Mouse (Mus musculus) embryonic facial prominence, embryonic 10.5 days (tissue): ENCODE results near the gene Fhl4. TPM values are rescaled to one million over a fixed set of nuclear protein-coding genes. Genes with fewer than 3 reads are reported as not detected.

Experiments
- DNase-seq: peaks from one replicate; pipeline ENCODE4 v3.0.0-alpha.2; 2017; ENCODE audit warnings: low spot score
- H3K27ac ChIP-seq: fragments of 300-500 bp; sonication (generic); replicated peaks from 2 replicates; pipeline ENCODE4 v1.5.1; 2016; ENCODE audit warnings: mild to moderate bottlenecking
- H3K27me3 ChIP-seq: fragments of 300-500 bp; sonication (generic); replicated peaks from 2 replicates; pipeline ENCODE4 v1.6.1; 2016; ENCODE audit warnings: low read depth, mild to moderate bottlenecking; ENCODE audit not compliant: poor library complexity, severe bottlenecking
- H3K36me3 ChIP-seq: fragments of 300-500 bp; sonication (generic); replicated peaks from 2 replicates; pipeline ENCODE4 v1.6.1; 2016; ENCODE audit warnings: mild to moderate bottlenecking, moderate library complexity
- H3K4me1 ChIP-seq: fragments of 300-500 bp; sonication (generic); 2 replicates; pipeline ENCODE4 v1.6.1; 2016
- H3K4me3 ChIP-seq: fragments of 300-500 bp; sonication (generic); 2 replicates; pipeline ENCODE4 v1.5.1; 2016; ENCODE audit warnings: mild to moderate bottlenecking, moderate library complexity
- H3K9me3 ChIP-seq: fragments of 300-500 bp; sonication (generic); 2 replicates; pipeline ENCODE4 v1.6.1; 2016; ENCODE audit warnings: mild to moderate bottlenecking
- WGBS: fragments of 180-500 bp; shearing (Covaris S2); methylation state at CpG from one replicate; pipeline ENCODE4 v1.1.7; 2016; 5-methylcytosine and 5-hydroxymethylcytosine counted together
- polyA plus RNA-seq: library from polyadenylated mRNA; unstranded; fragments of >200 nt; fragmentation: Nextera tagmentation; extraction: Ambion mirVana; gene quantifications from 2 replicates; pipeline ENCODE4 v1.2.1, GENCODE M21; 2016

The Fhl4 gene
- 0.70 and 0.96 TPM in 2 replicates for polyA plus RNA-seq

- WGBS: under 1% methylated on average over 96 of the region's 96 CpGs
- H3K27ac ChIP-seq: peak within 1 kb of the TSS; percentile 96
- peaks cover 25% of the 10 kb centered on the region for H3K4me1 ChIP-seq
- no peaks in the 10 kb centered on the region for H3K9me3 ChIP-seq
- DNase-seq: peak; percentile 98
- no peaks in the 10 kb centered on the region for H3K27me3 ChIP-seq
- peak within 1 kb of the TSS; percentile 99 for H3K4me3 ChIP-seq
- H3K36me3 ChIP-seq: no peaks in the 10 kb centered on the region
These were observed at the start of gene Fhl4, which contains the start of gene Tmem263 for GRCm38 (mm10) chr10:85102247-85103084. Fhl4 (minus strand) TSS chr10:85102495. Tmem263 (plus strand) TSS chr10:85102627.

GRCm38 (mm10) chr10:85149226-85149625 is 46.9 kb upstream of the Fhl4 start:
- H3K4me3 ChIP-seq: no peak overlapping the region
- H3K9me3 ChIP-seq: no peaks in the 10 kb centered on the region
- H3K27me3 ChIP-seq: no peaks in the 10 kb centered on the region
- no peaks in the 10 kb centered on the region for H3K4me1 ChIP-seq
- H3K36me3 ChIP-seq: peaks cover 41% of the 10 kb centered on the region
- no peak overlapping the region for H3K27ac ChIP-seq
- no peak for DNase-seq
- WGBS: 86% methylated on average over 5 of the region's 5 CpGs

GRCm38 (mm10) chr10:85146282-85146681 is 44.0 kb upstream of the Fhl4 start:
- 90% methylated on average over 14 of the region's 14 CpGs for WGBS
- no peaks in the 10 kb centered on the region for H3K27me3 ChIP-seq
- H3K9me3 ChIP-seq: no peaks in the 10 kb centered on the region
- no peak overlapping the region for H3K27ac ChIP-seq
- H3K4me3 ChIP-seq: no peak overlapping the region
- H3K36me3 ChIP-seq: peaks cover 69% of the 10 kb centered on the region
- no peaks in the 10 kb centered on the region for H3K4me1 ChIP-seq
- DNase-seq: no peak

- H3K27ac ChIP-seq: no peak overlapping the region
- H3K4me1 ChIP-seq: no peaks in the 10 kb centered on the region
- 84% methylated on average over 9 of the region's 9 CpGs for WGBS
- no peak for DNase-seq
- H3K36me3 ChIP-seq: peaks cover 57% of the 10 kb centered on the region
- H3K9me3 ChIP-seq: no peaks in the 10 kb centered on the region
- no peak overlapping the region for H3K4me3 ChIP-seq
- no peaks in the 10 kb centered on the region for H3K27me3 ChIP-seq
These were observed 39.2 kb upstream of the Fhl4 start for GRCm38 (mm10) chr10:85141465-85141864.

- Histone ChIP-seq H3K36me3 (peaks cover 33% of the 10 kb centered on the region), H3K27ac (no peak overlapping the region), H3K4me3 (no peak overlapping the region), H3K9me3 (no peaks in the 10 kb centered on the region), H3K4me1 (no peaks in the 10 kb centered on the region), H3K27me3 (no peaks in the 10 kb centered on the region)
- no peak for DNase-seq
- 86% methylated on average over 6 of the region's 6 CpGs for WGBS
These were observed 34.3 kb upstream of the Fhl4 start for GRCm38 (mm10) chr10:85136573-85136972.

- peak overlapping the region; percentile 84 for H3K27ac ChIP-seq
- peak; percentile 29 for DNase-seq
- WGBS: 22% methylated on average over 7 of the region's 7 CpGs
These were observed 26.2 kb upstream of the Fhl4 start for GRCm38 (mm10) chr10:85128453-85128852.

GRCm38 (mm10) chr10:85127395-85128287 is 25.3 kb upstream of the Fhl4 start, which contains the start of gene Mterf2:
Mterf2 (minus strand) TSS chr10:85128027.
- Histone ChIP-seq H3K9me3 (no peaks in the 10 kb centered on the region), H3K27ac (peak within 1 kb of the TSS; percentile 84), H3K27me3 (no peaks in the 10 kb centered on the region), H3K4me1 (peaks cover 15% of the 10 kb centered on the region), H3K4me3 (peak within 1 kb of the TSS; percentile 68), H3K36me3 (peaks cover 43% of the 10 kb centered on the region)
- peak; percentile 92 for DNase-seq
- 8% methylated on average over 20 of the region's 20 CpGs for WGBS

More at GRCm38 (mm10) chr10:85128453-85128852, 26.2 kb upstream of the Fhl4 start:
- Histone ChIP-seq H3K36me3 (peaks cover 41% of the 10 kb centered on the region), H3K4me1 (peaks cover 15% of the 10 kb centered on the region), H3K9me3 (no peaks in the 10 kb centered on the region), H3K4me3 (peak overlapping the region; percentile 68), H3K27me3 (no peaks in the 10 kb centered on the region)

- H3K36me3 ChIP-seq: peaks cover 62% of the 10 kb centered on the region
- H3K4me3 ChIP-seq: no peak overlapping the region
- no peak overlapping the region for H3K27ac ChIP-seq
- H3K4me1 ChIP-seq: peaks cover 15% of the 10 kb centered on the region
- 85% methylated on average over 13 of the region's 13 CpGs for WGBS
- no peak for DNase-seq
- no peaks in the 10 kb centered on the region for H3K9me3 ChIP-seq
- no peaks in the 10 kb centered on the region for H3K27me3 ChIP-seq
These were observed 22.9 kb upstream of the Fhl4 start for GRCm38 (mm10) chr10:85125184-85125583.

- Histone ChIP-seq H3K27me3 (no peaks in the 10 kb centered on the region), H3K36me3 (peaks cover 67% of the 10 kb centered on the region), H3K4me1 (no peaks in the 10 kb centered on the region), H3K9me3 (no peaks in the 10 kb centered on the region), H3K27ac (no peak overlapping the region), H3K4me3 (no peak overlapping the region)
- DNase-seq: no peak
- WGBS: 87% methylated on average over 4 of the region's 4 CpGs
These were observed 12.1 kb upstream of the Fhl4 start for GRCm38 (mm10) chr10:85114409-85114808.

GRCm38 (mm10) chr10:85103085-85103885 is 990 bp upstream of the Fhl4 start:
- WGBS: under 1% methylated on average over 34 of the region's 34 CpGs
- no peaks in the 10 kb centered on the region for H3K9me3 ChIP-seq
- peaks cover 25% of the 10 kb centered on the region for H3K4me1 ChIP-seq
- peak; percentile 58 for DNase-seq
- no peaks in the 10 kb centered on the region for H3K36me3 ChIP-seq
- peak overlapping the region; percentile 99 for H3K4me3 ChIP-seq
- H3K27ac ChIP-seq: peak overlapping the region; percentile 96
- H3K27me3 ChIP-seq: no peaks in the 10 kb centered on the region

- WGBS: 2% methylated on average over 10 of the region's 10 CpGs
- no peak for DNase-seq
- H3K4me3 ChIP-seq: peak overlapping the region; percentile 99
- peak overlapping the region; percentile 96 for H3K27ac ChIP-seq
- H3K27me3 ChIP-seq: no peaks in the 10 kb centered on the region
- no peaks in the 10 kb centered on the region for H3K9me3 ChIP-seq
- peaks cover 25% of the 10 kb centered on the region for H3K4me1 ChIP-seq
- no peaks in the 10 kb centered on the region for H3K36me3 ChIP-seq
These were observed 454 bp downstream of the Fhl4 start for GRCm38 (mm10) chr10:85101841-85102240.
